In genomic region chr1:127622349-127622748, GRCm38 (mm10) we compare ENCODE assay signal across 12 mouse cellular contexts. TPM values are rescaled to one million over a fixed set of nuclear protein-coding genes. Genes with fewer than 3 reads are reported as not detected.
"Had no signal": no experiment of that assay in that cellular context is flagged by ENCODE, and none has a peak within 500 bp of the region (broad histone marks: within the 10 kb centered on the region; RNA-seq: fewer than 3 reads in every experiment).

No protein-coding gene starts in this region.

- H3K27ac ChIP-seq: limb, embryonic 13.5 days; liver, embryonic 14.5 days; midbrain, embryonic 13.5 days; neural tube, embryonic 15.5 days had no signal

- H3K9me3 ChIP-seq: limb, embryonic 13.5 days; midbrain, embryonic 13.5 days; neural tube, embryonic 15.5 days had no signal

- H3K9ac ChIP-seq: limb, embryonic 13.5 days; liver, embryonic 14.5 days; midbrain, embryonic 13.5 days; neural tube, embryonic 15.5 days had no signal

- DNase-seq: kidney, postnatal 14 days; left cerebral cortex, postnatal 4 days; lung, adult 18-20 months; right cerebral cortex, adult 18-20 months; right cerebral cortex, postnatal 25 days; thymus, adult 18-20 months; thymus, postnatal 14 days had no signal

- H3K27me3 ChIP-seq: limb, embryonic 13.5 days; midbrain, embryonic 13.5 days; neural tube, embryonic 15.5 days had no signal

- H3K4me3 ChIP-seq: limb, embryonic 13.5 days; midbrain, embryonic 13.5 days; myocyte; neural tube, embryonic 15.5 days had no signal

- ATAC-seq: midbrain, embryonic 13.5 days had no signal

- H3K36me3 ChIP-seq: limb, embryonic 13.5 days; midbrain, embryonic 13.5 days; neural tube, embryonic 15.5 days had no signal

- H3K4me2 ChIP-seq: limb, embryonic 13.5 days; midbrain, embryonic 13.5 days; neural tube, embryonic 15.5 days had no signal

RNA-seq across cellular contexts. Expression of gene Tmem163, which starts 57.0 kb away (rescaled TPM):
- polyA plus RNA-seq: myocyte had no signal
